Mouse (Mus musculus) ES-E14 (cell line): ENCODE results near the gene Mep1a. TPM values are rescaled to one million over a fixed set of nuclear protein-coding genes. Genes with fewer than 3 reads are reported as not detected.

Experiments
- DNase-seq: peaks from one replicate; pipeline ENCODE4 v3.0.0-alpha.2; 2013; ENCODE audit warnings: low read depth, low spot score
- H3K27ac ChIP-seq: 2 replicates; pipeline ENCODE4 v1.5.1; 2012; ENCODE audit warnings: low read depth, mild to moderate bottlenecking, low read length, moderate library complexity, mixed read lengths; ENCODE audit not compliant: poor library complexity, insufficient read depth, severe bottlenecking
- H3K36me3 ChIP-seq: 2 replicates; pipeline ENCODE4 v1.6.1; 2012; ENCODE audit warnings: mild to moderate bottlenecking, low read length, moderate library complexity, mixed read lengths; ENCODE audit not compliant: control insufficient read depth, poor library complexity, insufficient read depth, severe bottlenecking
- H3K4me1 ChIP-seq, 2 experiments: fragments of 150-350 bp in 1 of 2; sonication (generic) in 1 of 2; 2 replicates each; pipeline ENCODE4 v1.6.1; 2012; ENCODE audit warnings: low read length in 2 of 2, mild to moderate bottlenecking in 1 of 2, mixed read lengths in 1 of 2; ENCODE audit not compliant: control insufficient read depth in 2 of 2, insufficient read depth in 2 of 2, poor library complexity in 1 of 2
- H3K4me3 ChIP-seq, 2 experiments: fragments of 150-350 bp in 1 of 2; sonication (generic) in 1 of 2; 2 replicates each; pipeline ENCODE4 v1.5.1; 2012; ENCODE audit warnings: low read length in 2 of 2, low read depth in 1 of 2, mild to moderate bottlenecking in 1 of 2, mixed read lengths in 1 of 2; ENCODE audit not compliant: insufficient read depth in 1 of 2, poor library complexity in 1 of 2, severe bottlenecking in 1 of 2
- H3K9ac ChIP-seq: 2 replicates; pipeline ENCODE4 v1.6.1; 2012; ENCODE audit warnings: low read depth, mild to moderate bottlenecking, low read length, mixed read lengths; ENCODE audit not compliant: poor library complexity, insufficient read depth, severe bottlenecking
- H3K9me3 ChIP-seq: fragments of 150-350 bp; sonication (generic); 2 replicates; pipeline ENCODE4 v1.6.1; 2012; ENCODE audit warnings: low read depth, mild to moderate bottlenecking, low read length; ENCODE audit not compliant: control insufficient read depth, insufficient read depth
- CHD2 ChIP-seq: IDR thresholded peaks from 2 replicates; pipeline ENCODE4 v1.6.1; 2014; ENCODE audit warnings: mild to moderate bottlenecking, low read depth, low read length, inconsistent platforms
- HCFC1 ChIP-seq: IDR thresholded peaks from 2 replicates; pipeline ENCODE4 v1.6.1; 2012; ENCODE audit warnings: low read length, inconsistent platforms, borderline replicate concordance; ENCODE audit not compliant: insufficient read depth
- MAFK ChIP-seq: IDR thresholded peaks from 2 replicates; pipeline ENCODE4 v1.6.1; 2014; ENCODE audit warnings: mild to moderate bottlenecking, low read depth, low read length, inconsistent platforms; ENCODE audit not compliant: insufficient read depth
- ZC3H11A ChIP-seq: IDR thresholded peaks from 2 replicates; pipeline ENCODE4 v1.6.1; 2012; ENCODE audit warnings: low read depth, mild to moderate bottlenecking, inconsistent platforms, low read length, borderline replicate concordance
- ZNF384 ChIP-seq: IDR thresholded peaks from 2 replicates; pipeline ENCODE4 v1.6.1; 2012; ENCODE audit warnings: low read depth, low read length, inconsistent platforms
- in situ Hi-C, 2 experiments: fragments of 600-800 bp; cut with MboI; formaldehyde crosslinking; loops; one replicate each; pipeline ENCODE4 v1.15.1; 2025; ENCODE audit warnings: low sequenced_read_pairs in 2 of 2, inconsistent platforms in 1 of 2; ENCODE audit not compliant: unreplicated experiment in 2 of 2
- total RNA-seq: library from RNA; depleted of rRNA; stranded (reverse); fragments of 300-350 nt; gene quantifications from 2 replicates; pipeline ENCODE4 v1.2.3, GENCODE M21; 2012

Gene Mep1a
- total RNA-seq, 1 experiment = not detected

DNA sequence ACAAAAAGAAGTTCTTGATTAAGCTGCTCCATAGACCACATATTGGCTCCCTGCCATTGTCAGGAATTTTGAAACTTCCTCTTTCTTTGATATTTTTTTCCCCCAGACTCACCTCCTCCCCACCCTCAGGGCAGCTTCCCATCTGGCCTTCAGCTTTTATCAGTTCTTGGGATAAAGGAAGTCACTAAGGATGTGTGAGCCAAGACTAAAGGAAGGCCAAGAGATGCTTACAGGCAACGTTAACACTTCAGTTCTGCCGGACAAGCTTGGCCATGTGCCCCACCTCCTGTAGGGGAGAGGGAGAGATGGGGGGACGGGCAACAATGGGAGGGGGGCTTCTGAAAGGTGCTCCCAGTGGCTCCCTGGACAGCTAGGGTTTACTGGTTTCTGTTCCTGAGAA, 32.6 kb downstream of the Mep1a start:
- in situ Hi-C loops = no loop called here
- no peak overlapping the region for H3K9ac ChIP-seq

GRCm38 (mm10) chr17:43460245-43461181, 42.1 kb downstream of the Mep1a start:
- in situ Hi-C loops = no loop called here
- Histone ChIP-seq H3K9me3 (no peaks in the 10 kb centered on the region), H3K27ac (no peak overlapping the region), H3K4me1 (no peaks in the 10 kb centered on the region), H3K9ac (no peak overlapping the region), H3K4me3 (no peak overlapping the region), H3K36me3 (no peaks in the 10 kb centered on the region)
- TF ChIP-seq ZC3H11A = peak; percentile 75; the same call in 1 of the 2 replicates
- TF ChIP-seq CHD2 = no peak
- peak; percentile 55 for DNase-seq

More for the DNA sequence above, 32.6 kb downstream of the Mep1a start:
- Histone ChIP-seq H3K4me1 (peaks cover 0 to 4% of the 10 kb centered on the region in 2 experiments; a peak in 1 of 4 replicates), H3K4me3 (no peak overlapping the region), H3K9me3 (no peaks in the 10 kb centered on the region), H3K27ac (no peak overlapping the region), H3K36me3 (no peaks in the 10 kb centered on the region)
- TF ChIP-seq MAFK = no peak
- no peak for TF ChIP-seq ZC3H11A
- no peak for TF ChIP-seq CHD2
- TF ChIP-seq HCFC1 = no peak
- no peak for TF ChIP-seq ZNF384
- DNase-seq = no peak

DNA sequence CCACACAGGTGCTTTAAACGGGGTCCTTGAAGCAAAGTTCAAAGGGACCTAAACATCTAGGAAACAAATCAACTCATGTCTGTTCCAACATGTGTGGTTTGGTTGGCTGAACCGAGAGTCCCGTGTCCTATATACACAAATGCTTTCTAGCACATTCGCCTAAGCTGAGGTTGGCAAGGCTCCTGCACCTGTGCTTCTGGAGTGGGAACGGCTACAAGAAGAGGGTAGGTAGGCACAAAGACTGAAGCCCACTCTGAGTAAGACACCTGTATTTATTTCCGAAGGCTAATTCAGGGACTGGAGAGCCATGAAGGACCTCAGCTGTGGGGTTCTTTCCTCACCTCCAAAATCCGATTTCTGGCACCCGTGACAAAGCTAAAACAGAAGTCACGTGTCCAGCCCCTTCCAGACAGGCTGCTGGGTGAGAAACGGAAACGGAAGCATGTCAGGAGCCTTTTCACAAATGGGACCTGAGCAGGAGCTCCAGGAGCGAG, 42.8 kb downstream of the Mep1a start:
- DNase-seq = no peak
- Histone ChIP-seq H3K4me3 (no peak overlapping the region), H3K27ac (no peak overlapping the region), H3K36me3 (no peaks in the 10 kb centered on the region), H3K9ac (no peak overlapping the region), H3K4me1 (no peaks in the 10 kb centered on the region), H3K9me3 (no peaks in the 10 kb centered on the region)
- no peak for TF ChIP-seq ZNF384
- TF ChIP-seq CHD2 = no peak
- TF ChIP-seq MAFK = no peak
- TF ChIP-seq ZC3H11A = no peak
- TF ChIP-seq HCFC1 = no peak
- in situ Hi-C loops = loop anchor here (5.0 to 10.0 kb wide), 3 partner anchors 192 to 465 kb away; no protein-coding TSS in a partner anchor

GRCm38 (mm10) chr17:43458598-43458997, 44.0 kb downstream of the Mep1a start:
- Histone ChIP-seq H3K9me3 (no peaks in the 10 kb centered on the region), H3K27ac (no peak overlapping the region), H3K4me3 (no peak overlapping the region), H3K9ac (no peak overlapping the region), H3K4me1 (no peaks in the 10 kb centered on the region), H3K36me3 (no peaks in the 10 kb centered on the region)
- DNase-seq = peak; percentile 70
- in situ Hi-C loops = loop anchor here (5.0 to 10.0 kb wide), 3 partner anchors 191 to 464 kb away; no protein-coding TSS in a partner anchor
- TF ChIP-seq MAFK = no peak
- TF ChIP-seq CHD2 = no peak
- TF ChIP-seq ZNF384 = no peak
- no peak for TF ChIP-seq ZC3H11A
- no peak for TF ChIP-seq HCFC1
